Comparison of ENCODE assay signal across 24 mouse cellular contexts in the genomic region with DNA sequence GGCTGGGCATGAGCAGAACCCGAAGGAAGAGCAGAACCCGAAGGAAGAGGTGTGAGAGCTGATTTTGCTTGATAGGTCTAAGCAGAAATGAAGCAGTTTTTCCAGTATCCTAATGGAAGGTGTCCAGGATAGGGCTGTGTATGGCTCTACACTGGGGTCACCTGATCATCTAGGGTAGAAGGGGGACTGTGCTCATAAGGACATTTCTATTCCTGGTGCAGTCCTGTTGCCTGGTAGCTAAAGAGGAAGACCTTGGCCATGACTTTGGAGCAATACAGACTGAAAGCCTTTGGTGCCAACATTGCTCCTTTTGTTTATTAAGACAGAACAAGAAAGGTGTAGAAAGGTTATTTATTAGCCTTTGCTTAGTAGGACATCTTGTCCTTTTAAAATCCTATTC.
"Had no signal": no experiment of that assay in that cellular context is flagged by ENCODE, and none has a peak within 500 bp of the region (broad histone marks: within the 10 kb centered on the region; RNA-seq: fewer than 3 reads in every experiment).

No protein-coding gene starts in this region.

- H3K4me2 ChIP-seq: heart, embryonic 13.5 days; heart, embryonic 15.5 days; hindbrain, embryonic 13.5 days; hindbrain, embryonic 15.5 days; kidney, embryonic 15.5 days; limb, embryonic 13.5 days; limb, embryonic 15.5 days; liver, embryonic 13.5 days; liver, embryonic 15.5 days had no signal

- H3K4me1 ChIP-seq: heart, embryonic 13.5 days; heart, embryonic 15.5 days; hindbrain, embryonic 13.5 days; hindbrain, embryonic 15.5 days; kidney, embryonic 15.5 days; limb, embryonic 13.5 days; limb, embryonic 15.5 days; liver, embryonic 13.5 days; liver, embryonic 15.5 days had no signal

- H3K4me3 ChIP-seq: heart, embryonic 13.5 days; heart, embryonic 15.5 days; hindbrain, embryonic 13.5 days; hindbrain, embryonic 15.5 days; kidney, embryonic 15.5 days; limb, embryonic 13.5 days; limb, embryonic 15.5 days; liver, embryonic 13.5 days; liver, embryonic 15.5 days had no signal

- H3K27ac ChIP-seq: heart, embryonic 13.5 days; heart, embryonic 15.5 days; hindbrain, embryonic 13.5 days; hindbrain, embryonic 15.5 days; hindbrain, postnatal 0 days; kidney, embryonic 15.5 days; kidney, postnatal 0 days; limb, embryonic 13.5 days; limb, embryonic 15.5 days; liver, embryonic 13.5 days; liver, embryonic 15.5 days had no signal

- H3K27me3 ChIP-seq: heart, embryonic 13.5 days; heart, embryonic 15.5 days; hindbrain, embryonic 13.5 days; hindbrain, embryonic 15.5 days; kidney, embryonic 15.5 days; limb, embryonic 13.5 days; limb, embryonic 15.5 days; liver, embryonic 13.5 days; liver, embryonic 15.5 days had no signal

- H3K9ac ChIP-seq: forebrain, postnatal 0 days; heart, embryonic 13.5 days; heart, embryonic 15.5 days; hindbrain, embryonic 13.5 days; hindbrain, embryonic 15.5 days; kidney, embryonic 15.5 days; limb, embryonic 13.5 days; limb, embryonic 15.5 days; liver, embryonic 13.5 days; liver, embryonic 15.5 days had no signal

- H3K9me3 ChIP-seq: heart, embryonic 13.5 days; heart, embryonic 15.5 days; hindbrain, embryonic 13.5 days; hindbrain, embryonic 15.5 days; kidney, embryonic 15.5 days; limb, embryonic 13.5 days; limb, embryonic 15.5 days; liver, embryonic 13.5 days; liver, embryonic 15.5 days had no signal

- DNase-seq: forebrain, postnatal 0 days; gastrocnemius, postnatal 14 days; gastrocnemius, postnatal 36 days; heart, postnatal 14 days; kidney, adult 11 months; kidney, adult 2 months; kidney, adult 9 months; kidney, postnatal 14 days; kidney, postnatal 36 days; layer of hippocampus, adult 9-11 months; layer of hippocampus, postnatal 36 days; left cerebral cortex, postnatal 4 days; liver, embryonic 13.5 days had no signal

- ATAC-seq: forebrain, postnatal 0 days; hindbrain, postnatal 0 days; intestine, embryonic 16.5 days had no signal
